9 mouse cellular contexts compared by ENCODE assay signal in genomic region chr7:38217417-38218171, GRCm38 (mm10). TPM values are rescaled to one million over a fixed set of nuclear protein-coding genes. Genes with fewer than 3 reads are reported as not detected.
A peak's percentile ranks its signal among the peaks of the same experiment; 100 is the strongest.
DNase-seq lines count a peak whose midpoint lies in the region; ATAC-seq lines count a peak whose summit lies in the region.
"Had no signal": no experiment of that assay in that cellular context is flagged by ENCODE, and none has a peak within 500 bp of the region (broad histone marks: within the 10 kb centered on the region; RNA-seq: fewer than 3 reads in every experiment).

No protein-coding gene starts in this region.

- no peak overlapping the region for H3K27ac ChIP-seq in liver, embryonic 13.5 days
- no peak overlapping the region for H3K27ac ChIP-seq in forebrain, embryonic 10.5 days
- H3K27ac ChIP-seq: neural tube, embryonic 12.5 days had no signal

- H3K4me3 ChIP-seq in liver, embryonic 13.5 days (replicated peaks): no peak overlapping the region
- H3K4me3 ChIP-seq in forebrain, embryonic 10.5 days: no peak overlapping the region
- H3K4me3 ChIP-seq: neural tube, embryonic 12.5 days had no signal

- no peak overlapping the region for H3K9ac ChIP-seq in liver, embryonic 13.5 days
- H3K9ac ChIP-seq: neural tube, embryonic 12.5 days had no signal

- H3K36me3 ChIP-seq in liver, embryonic 13.5 days: no peaks in the 10 kb centered on the region
- peaks cover 14% of the 10 kb centered on the region for H3K36me3 ChIP-seq in forebrain, embryonic 10.5 days (replicated peaks)
- H3K36me3 ChIP-seq: neural tube, embryonic 12.5 days had no signal

- H3K4me2 ChIP-seq in liver, embryonic 13.5 days: no peak overlapping the region
- H3K4me2 ChIP-seq: neural tube, embryonic 12.5 days had no signal

- H3K27me3 ChIP-seq in liver, embryonic 13.5 days: no peaks in the 10 kb centered on the region
- H3K27me3 ChIP-seq in forebrain, embryonic 10.5 days (ENCODE audit: poor library complexity, severe bottlenecking): no peaks in the 10 kb centered on the region
- H3K27me3 ChIP-seq: neural tube, embryonic 12.5 days had no signal

- 55% methylated on average over 5 of the region's 5 CpGs for WGBS in liver, embryonic 13.5 days (ENCODE audit: insufficient replicate concordance)
- 62% methylated on average over 5 of the region's 5 CpGs for WGBS in forebrain, embryonic 10.5 days

- DNase-seq in liver, embryonic 13.5 days: no peak
- no peak for DNase-seq in liver
- peak; percentile 89 for DNase-seq in heart, postnatal 4 days
- peak; percentile 62 to 70 for DNase-seq in left cerebral cortex, adult 18-20 months (ENCODE audit: low spot score in 2 of 2)
- DNase-seq in ovary, postnatal 36 days (ENCODE audit: low spot score): peak; percentile 75
- DNase-seq in embryo, embryonic 9.5 days (ENCODE audit: extremely low spot score): no peak
- DNase-seq in forebrain, embryonic 10.5 days (ENCODE audit: extremely low spot score, low spot score): no peak

- ATAC-seq in liver, embryonic 13.5 days (ENCODE audit: low read depth): 0 out of 2 replicates have a peak, but pooled peaks have one; percentile 18
- ATAC-seq in frontal cortex, adult (ENCODE audit: low TSS enrichment): peak; percentile 82

- 0 out of 2 replicates have a peak, but pooled peaks cover 5% of the 10 kb centered on the region for H3K4me1 ChIP-seq in liver, embryonic 13.5 days (replicated peaks)
- H3K4me1 ChIP-seq in forebrain, embryonic 10.5 days: no peaks in the 10 kb centered on the region
- H3K4me1 ChIP-seq: neural tube, embryonic 12.5 days had no signal

- no peaks in the 10 kb centered on the region for H3K9me3 ChIP-seq in liver, embryonic 13.5 days (replicated peaks)
- H3K9me3 ChIP-seq in forebrain, embryonic 10.5 days: no peaks in the 10 kb centered on the region
- H3K9me3 ChIP-seq: neural tube, embryonic 12.5 days had no signal

RNA-seq across cellular contexts. Expression of gene Plekhf1, which starts 10.2 kb away (rescaled TPM):
- polyA plus RNA-seq in liver, embryonic 13.5 days (2015; fragmentation: Nextera tagmentation; extraction: Ambion mirVana): 0.44 and 0.46 TPM in 2 replicates
- total RNA-seq in heart, postnatal 4 days (2021): 1 to 10 TPM; 4.7 to 6.4 TPM
- 1 to 10 TPM; 1.5 to 1.7 TPM for total RNA-seq in left cerebral cortex, adult 18-20 months (2021)
- polyA plus RNA-seq in forebrain, embryonic 10.5 days (2016; fragmentation: Nextera tagmentation; extraction: Ambion mirVana): 2.5 and 2.6 TPM in 2 replicates

RNA-seq across cellular contexts. Expression of gene 1600014C10Rik, which starts 34.6 kb away (rescaled TPM):
- polyA plus RNA-seq in liver, embryonic 13.5 days (2015; fragmentation: Nextera tagmentation; extraction: Ambion mirVana): 8.7 and 9.0 TPM in 2 replicates
- 10 to 100 TPM; 14.2 to 15.7 TPM for total RNA-seq in heart, postnatal 4 days (2021)
- total RNA-seq in left cerebral cortex, adult 18-20 months (2021): 10 to 100 TPM; 24.5 to 26.3 TPM
- 14.3 and 14.5 TPM in 2 replicates for polyA plus RNA-seq in forebrain, embryonic 10.5 days (2016; fragmentation: Nextera tagmentation; extraction: Ambion mirVana)

RNA-seq across cellular contexts. Expression of gene Pop4, which starts 53.6 kb away (rescaled TPM):
- polyA plus RNA-seq in liver, embryonic 13.5 days (2015; fragmentation: Nextera tagmentation; extraction: Ambion mirVana): 19.7 and 21.5 TPM in 2 replicates
- total RNA-seq in heart, postnatal 4 days (2021): 10 to 100 TPM; 24.1 to 25.7 TPM
- total RNA-seq in left cerebral cortex, adult 18-20 months (2021): 10 to 100 TPM; 18.9 to 23.6 TPM
- 92.0 and 98.3 TPM in 2 replicates for polyA plus RNA-seq in forebrain, embryonic 10.5 days (2016; fragmentation: Nextera tagmentation; extraction: Ambion mirVana)

Comparison
In these comparisons a context has a peak if more than half of its experiments do, and no peak if none do; other contexts are left out.
1. DNase-seq: peak in heart, postnatal 4 days (single experiment), left cerebral cortex, adult 18-20 months (2 of 2) and ovary, postnatal 36 days (single experiment); none in liver, embryonic 13.5 days (single experiment), liver (single experiment), embryo, embryonic 9.5 days (single experiment) and forebrain, embryonic 10.5 days (single experiment).